Mouse (Mus musculus): Measurements from ENCODE around the gene Spaca3. TPM values are rescaled to one million over a fixed set of nuclear protein-coding genes. Genes with fewer than 3 reads are reported as not detected.

Spaca3 gene
- not detected for polyA plus RNA-seq (2014; fragmentation: Illumina TruSeq; extraction: RNeasy Lipid Tissue Mini Kit (QIAGEN cat#74804); ENCODE audit: low replicate concordance)

DNA sequence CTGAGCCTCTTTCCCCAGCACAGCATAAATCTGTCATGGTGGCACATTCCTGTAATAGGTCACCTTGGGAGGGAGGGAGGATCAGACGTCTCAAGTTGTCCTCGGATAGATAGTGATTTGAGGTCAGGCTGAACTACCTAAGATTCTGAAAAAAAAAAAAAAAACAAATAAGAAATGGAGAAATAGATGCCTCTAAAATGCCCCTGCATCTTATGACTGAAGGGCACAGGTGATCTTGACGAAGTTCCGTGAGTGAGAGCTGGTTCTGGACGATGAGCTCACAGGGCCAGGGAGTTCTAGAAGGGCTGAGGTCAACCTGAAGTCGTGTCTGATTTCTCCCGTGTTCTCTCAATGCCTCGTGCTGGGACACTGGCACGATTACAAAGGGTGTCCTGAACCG is at the start of gene Spaca3:
TSS of gene Spaca3 (plus strand) at position 301 of the 400 bp plus-strand sequence.

DNA sequence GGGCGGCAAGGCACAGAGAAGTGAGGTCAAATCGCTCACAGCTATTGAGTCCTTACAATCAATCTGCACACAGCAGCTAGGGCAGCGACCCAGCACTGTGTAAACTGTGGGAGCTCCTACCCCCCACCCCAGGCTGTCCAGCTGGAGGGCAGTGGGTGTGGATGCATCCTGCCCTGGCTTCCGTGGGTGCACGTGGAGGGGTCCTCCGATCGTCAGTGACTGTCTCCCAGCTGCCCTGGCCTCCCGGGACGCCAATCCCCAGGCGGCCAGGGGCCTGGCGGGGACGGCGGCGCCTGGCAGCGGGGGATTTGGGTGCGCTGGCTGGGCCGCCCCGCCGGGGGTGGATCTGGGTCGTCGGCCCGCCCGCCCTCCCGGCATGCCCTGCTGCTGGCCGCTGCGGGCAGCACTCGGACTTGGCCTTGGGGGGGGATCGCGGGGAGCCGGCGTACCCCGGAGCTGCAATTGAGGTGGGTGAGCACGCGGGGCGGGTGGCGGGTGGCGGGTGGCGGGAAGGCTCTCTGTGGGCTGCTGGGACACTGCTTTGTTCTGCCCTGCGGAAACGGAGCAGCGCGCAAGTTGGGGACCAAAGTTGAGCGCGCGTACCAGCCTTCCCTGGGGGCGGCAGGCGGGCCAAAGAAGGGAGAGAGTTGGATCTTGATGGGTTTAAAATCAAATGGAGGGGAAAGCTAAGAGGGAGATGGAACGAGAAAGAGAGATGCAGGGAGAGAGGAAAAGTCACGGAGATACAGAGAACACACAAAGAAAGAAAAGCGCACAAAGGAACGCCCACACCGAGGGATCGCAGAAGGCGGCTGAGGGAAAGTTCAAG is 48.0 kb upstream of the Spaca3 start, which contains the start of gene Tmem98:
TSS of gene Tmem98 (plus strand) at position 183 of the 829 bp plus-strand sequence.

Other genes starting within 250 kb of the Spaca3 start
- 37.9 TPM for gene Myo1d, start 78.3 kb upstream of the Spaca3 start, polyA plus RNA-seq (2014; fragmentation: Illumina TruSeq; extraction: RNeasy Lipid Tissue Mini Kit (QIAGEN cat#74804); ENCODE audit: low replicate concordance)
- gene Tmem98, start 48.2 kb upstream of the Spaca3 start, polyA plus RNA-seq (2014; fragmentation: Illumina TruSeq; extraction: RNeasy Lipid Tissue Mini Kit (QIAGEN cat#74804); ENCODE audit: low replicate concordance), result 24.7 TPM

Measured in small intestine, adult 10 weeks (tissue).